Mouse (Mus musculus): ENCODE data around the gene Slc30a4.

Slc30a4 gene

DNA sequence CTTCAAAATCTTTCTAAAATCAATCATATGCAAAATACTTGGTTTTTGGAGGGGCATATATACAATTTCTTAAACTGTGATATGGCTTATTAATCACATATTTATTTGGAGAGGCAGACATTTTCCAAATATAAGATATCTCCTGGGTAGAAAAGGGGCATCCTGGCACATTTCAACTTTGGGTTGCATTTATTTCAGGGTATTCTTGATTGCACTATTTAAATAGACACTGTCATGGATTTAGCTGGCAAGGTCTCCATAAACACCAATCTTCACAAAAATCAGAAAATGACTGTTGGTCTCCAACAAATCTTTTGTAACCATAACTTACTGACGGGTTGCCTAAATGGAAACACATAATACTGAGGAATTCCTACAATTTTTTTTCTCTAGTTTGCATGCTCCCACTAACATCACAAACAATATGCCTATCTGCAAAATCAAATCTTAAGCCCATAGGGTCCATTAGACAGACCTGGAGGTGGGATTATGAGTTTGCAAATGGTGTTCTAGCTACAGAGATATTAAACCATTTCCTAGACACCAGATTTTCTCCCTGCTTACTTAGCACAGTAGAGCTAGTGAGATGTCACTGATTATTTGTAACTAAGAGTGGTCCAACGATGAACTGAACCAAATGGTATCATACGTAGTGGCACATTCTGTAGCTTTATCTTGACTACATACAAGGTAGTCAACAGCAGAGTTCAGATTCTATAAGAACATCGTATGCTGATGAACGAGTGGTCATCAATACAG, 20.9 kb downstream of the Slc30a4 start:
- peak; percentile 13 for DNase-seq (ENCODE audit: low read depth, low spot score)

DNA sequence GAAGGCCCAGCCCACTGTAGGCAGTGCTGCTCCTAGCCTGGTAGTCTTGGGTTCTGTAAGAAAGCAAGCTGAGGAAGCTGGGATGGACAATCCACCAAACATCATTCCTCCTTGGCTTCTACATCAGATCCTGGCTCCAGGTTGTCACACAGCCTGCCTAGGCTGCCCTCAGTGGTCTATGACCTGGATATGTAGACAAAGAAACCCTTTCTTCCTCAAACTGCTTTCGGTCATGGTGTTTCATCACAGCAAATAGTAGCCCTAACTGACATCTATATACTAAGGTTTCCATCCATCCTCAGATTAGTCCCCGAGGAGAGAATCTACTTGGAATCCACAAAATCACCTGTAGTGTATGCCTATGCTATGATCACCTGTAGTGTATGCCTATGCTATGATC, 27.3 kb downstream of the Slc30a4 start:
- DNase-seq (ENCODE audit: low read depth, low spot score) = no peak

DNA sequence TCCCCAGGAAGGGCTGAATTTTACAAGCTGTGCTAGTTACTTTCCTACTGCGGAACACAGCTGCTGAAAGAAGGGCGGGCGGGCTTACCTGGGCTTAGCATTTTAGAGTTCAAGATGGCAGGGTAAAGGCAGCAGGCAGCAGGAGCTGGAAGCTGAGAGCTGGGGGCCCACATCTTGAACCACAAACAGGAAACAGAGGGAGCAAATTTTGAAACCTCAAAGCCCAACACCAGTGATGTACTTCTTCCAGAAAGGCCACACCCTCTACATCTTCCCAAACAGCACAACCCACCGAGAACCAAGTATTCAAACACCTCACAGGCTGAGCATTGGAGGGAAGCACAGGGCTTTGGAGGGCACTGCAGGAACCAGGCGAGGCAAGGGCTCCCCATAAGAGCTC, 29.6 kb downstream of the Slc30a4 start:
- DNase-seq (ENCODE audit: low read depth, low spot score) = no peak

DNA sequence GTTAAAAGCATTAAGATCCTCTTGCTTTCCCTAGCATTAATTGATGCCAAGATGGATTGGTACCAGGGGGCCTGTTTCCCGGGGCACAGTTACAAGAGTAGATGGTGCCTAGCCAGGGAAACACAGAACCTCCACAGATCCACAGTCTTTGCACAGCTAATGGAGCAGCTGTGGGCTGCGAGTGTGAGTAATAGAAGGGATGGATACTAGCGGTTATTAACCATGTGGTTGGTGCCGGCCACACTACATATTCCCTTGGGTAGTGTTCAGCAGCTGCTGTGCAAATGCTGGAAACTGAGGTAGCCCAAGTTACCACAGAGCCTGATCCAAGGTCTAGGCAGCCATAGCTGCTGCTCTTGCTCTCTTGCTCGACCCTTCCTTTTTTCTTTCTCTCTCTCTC, 30.7 kb downstream of the Slc30a4 start:
- no peak for DNase-seq (ENCODE audit: low read depth, low spot score)

DNA sequence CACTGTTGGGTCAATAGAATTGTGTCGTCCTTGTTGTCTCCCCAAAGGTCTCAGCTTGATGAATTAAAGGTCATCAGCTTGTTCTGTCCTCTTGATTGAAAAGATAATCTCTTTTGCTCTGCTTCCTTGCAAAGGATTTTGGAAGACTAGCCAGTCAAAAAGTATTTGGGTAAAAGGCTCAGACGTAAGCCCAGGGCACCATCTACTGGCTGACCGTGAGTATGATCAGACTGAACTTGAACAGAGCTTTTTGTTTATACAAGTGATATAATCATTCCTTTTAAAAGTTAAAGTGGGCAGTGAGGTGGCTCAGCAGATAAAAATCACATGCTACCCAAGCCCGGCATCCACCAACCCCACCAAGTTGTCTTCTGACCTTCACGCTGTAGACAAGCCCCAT, 34.6 kb downstream of the Slc30a4 start:
- peak; percentile 48 for DNase-seq (ENCODE audit: low read depth, low spot score)

DNA sequence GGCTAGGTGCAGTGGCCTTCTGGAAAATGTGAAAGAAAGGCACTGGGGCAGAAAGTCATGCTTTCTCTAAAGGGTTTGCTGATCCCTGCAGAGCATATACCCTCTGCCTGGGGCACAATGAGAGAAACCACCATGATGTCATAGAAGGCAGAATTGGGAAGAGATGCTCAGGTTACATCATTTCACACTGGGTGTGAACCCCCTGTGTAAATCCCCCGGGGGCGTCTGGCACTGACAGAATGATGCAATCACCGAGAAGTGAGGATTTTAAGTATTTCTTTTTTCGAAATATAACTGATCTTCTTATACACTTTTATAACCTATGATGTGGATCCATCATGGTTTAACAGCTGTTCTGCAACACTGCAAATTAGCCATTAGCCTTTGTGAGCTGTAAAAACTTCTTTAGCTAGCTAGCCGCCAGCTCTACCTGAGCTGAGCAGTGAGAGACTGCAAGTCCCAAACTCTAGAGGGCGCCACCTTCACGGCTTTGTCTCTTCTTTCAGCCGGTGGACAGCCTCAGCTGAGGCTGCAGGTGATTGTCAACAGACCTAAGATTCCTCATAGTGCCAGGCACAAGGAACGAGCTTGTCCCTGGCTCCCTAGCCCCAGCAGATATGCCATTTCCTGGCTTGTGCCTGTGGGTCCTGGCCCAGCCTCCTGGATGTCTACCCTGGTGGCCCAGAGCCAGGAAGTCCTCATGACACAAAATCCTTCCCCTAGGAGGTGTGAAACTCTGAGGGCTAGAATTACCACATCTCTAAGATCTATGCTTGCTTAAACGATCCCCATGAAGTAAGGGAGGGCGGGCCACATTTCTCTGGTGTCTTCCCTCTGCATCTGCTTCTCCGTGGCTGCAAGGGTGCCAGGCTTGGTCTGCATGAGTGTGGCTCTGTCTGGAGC, 36.2 kb downstream of the Slc30a4 start:
- DNase-seq (ENCODE audit: low read depth, low spot score) = peak; percentile 25

DNA sequence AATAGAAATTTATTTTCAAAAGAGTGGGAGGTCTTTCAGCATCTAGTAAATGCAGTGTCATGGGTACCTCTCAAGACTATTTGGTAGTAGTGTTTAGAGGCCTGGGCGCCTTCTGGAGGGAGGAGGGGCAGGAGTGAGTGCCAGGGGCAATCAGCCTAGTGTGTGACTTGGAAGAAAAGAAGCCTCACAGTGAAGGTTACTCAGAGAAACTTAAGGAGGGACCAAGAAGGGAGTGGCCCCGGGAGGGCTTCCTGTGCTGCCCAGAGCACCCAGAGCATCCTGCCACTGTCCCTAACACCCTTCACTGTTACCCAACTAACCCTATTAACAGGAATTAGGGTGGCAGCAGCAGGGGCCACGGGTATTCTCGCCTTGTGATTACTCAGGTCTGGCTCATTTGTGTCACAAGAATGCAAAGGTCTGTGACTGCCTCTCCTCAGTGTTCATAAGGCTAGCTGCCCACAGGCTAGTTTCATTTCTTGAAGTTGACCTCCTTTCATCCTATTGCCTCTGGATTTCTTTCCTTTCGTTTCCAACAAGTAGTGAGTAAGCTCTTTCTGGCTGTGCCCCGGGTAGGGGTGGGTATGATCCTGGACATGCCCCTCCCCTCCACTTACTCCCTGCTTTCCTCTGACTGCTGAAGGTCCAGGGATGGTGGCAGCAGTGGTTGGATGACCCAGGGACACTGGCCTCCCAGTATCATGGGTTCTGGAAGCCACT, 37.0 kb downstream of the Slc30a4 start:
- no peak for DNase-seq (ENCODE audit: low read depth, low spot score)

DNA sequence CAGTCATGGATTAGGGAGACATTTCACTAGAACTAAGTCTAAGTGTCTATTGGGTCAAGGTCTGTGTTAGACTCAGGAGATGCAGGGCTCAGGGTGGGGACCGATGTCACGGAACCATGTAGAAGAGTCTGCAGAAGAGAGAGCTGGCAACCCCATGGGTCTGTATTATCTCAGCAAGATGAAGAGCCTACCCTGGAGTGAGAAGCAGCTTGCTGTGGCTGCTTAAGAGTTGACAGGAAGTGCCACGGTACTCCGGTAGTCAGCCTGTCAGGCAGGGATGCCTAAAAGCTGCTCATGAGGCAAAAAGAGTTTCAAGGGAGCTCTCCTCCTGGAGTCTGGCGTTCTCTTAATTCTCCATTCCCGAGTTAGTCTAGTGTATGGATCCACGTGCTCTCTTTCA, 42.6 kb downstream of the Slc30a4 start:
- no peak for DNase-seq (ENCODE audit: low read depth, low spot score)

DNA sequence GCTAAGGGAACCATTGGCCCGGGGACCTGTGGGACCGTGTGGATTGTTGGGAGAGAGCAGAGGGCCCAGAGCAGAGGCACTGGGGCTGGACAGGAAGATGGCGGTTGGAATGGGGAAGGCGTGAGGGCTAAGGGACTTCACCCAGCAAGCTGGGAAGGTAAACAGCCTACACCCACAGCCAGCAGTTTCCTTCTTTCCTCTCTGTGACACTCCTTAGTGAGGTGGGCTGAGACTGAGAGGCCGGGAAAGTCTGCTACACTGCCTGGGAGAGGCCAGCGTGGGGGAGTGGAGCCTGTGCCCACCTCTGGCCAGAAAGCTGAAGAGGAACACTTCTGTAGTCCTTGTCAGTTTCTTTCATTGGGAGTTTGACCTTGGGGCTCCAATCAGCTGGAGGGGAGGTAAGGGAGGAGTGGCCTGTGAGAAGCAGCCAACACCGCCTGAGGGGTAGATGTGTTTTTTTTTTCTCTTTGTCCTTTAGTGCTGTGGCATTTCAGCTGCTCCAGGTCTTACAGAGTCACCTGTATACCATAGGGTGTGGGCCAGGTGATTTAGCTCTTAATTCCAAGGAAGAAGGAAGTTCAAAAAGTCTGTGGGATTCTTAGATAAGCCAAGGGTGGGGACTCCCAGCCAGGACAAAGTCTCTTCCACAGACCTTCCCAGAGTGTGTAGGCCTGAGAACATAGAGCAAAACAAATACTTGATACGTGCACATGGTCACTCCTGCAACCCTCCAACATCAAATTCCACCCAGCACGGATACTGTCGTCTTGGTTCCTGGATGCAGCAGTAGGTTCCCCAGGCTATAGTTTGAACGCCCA, 44.5 kb downstream of the Slc30a4 start:
- DNase-seq (ENCODE audit: low read depth, low spot score) = peak; percentile 11

DNA sequence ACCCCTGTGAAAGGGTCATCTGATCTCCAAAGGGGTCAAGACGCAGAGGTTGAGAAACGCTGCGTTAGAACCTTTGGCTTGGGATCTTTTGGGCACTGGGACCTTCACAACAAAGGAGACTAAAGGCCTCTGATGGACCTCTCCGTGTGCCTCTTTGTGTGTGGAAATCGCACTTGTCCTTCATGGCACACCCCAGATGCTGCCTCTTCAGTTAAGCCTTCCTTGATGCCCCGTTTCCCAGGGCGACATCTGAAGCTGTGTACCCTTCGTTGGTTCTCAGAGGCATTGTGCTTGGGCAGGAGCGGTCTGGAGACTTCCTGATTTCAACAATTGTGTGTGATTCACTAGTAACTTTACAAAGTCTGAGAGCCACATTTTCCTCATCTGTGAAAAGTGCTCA, 45.7 kb downstream of the Slc30a4 start:
- no peak for DNase-seq (ENCODE audit: low read depth, low spot score)

DNA sequence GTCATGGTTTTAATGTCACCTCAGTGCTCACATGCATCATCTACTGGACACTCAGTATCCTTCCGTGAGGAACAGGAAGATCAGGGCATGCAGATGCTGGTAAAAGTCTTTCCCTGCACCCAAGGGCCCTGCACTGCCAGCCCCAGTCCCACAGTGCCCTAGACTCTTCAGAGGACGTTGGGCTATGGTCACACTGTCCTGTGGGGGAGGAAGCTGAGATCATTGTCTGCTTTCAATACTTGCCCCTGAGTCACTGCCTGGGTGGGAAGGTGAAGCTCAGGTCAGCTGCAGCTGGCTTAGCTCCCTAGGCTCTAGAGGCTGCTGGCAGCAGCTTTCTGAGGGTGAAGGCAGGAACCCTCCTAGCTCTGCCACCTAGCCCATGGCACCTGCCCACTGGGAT, 46.4 kb downstream of the Slc30a4 start:
- no peak for DNase-seq (ENCODE audit: low read depth, low spot score)

DNA sequence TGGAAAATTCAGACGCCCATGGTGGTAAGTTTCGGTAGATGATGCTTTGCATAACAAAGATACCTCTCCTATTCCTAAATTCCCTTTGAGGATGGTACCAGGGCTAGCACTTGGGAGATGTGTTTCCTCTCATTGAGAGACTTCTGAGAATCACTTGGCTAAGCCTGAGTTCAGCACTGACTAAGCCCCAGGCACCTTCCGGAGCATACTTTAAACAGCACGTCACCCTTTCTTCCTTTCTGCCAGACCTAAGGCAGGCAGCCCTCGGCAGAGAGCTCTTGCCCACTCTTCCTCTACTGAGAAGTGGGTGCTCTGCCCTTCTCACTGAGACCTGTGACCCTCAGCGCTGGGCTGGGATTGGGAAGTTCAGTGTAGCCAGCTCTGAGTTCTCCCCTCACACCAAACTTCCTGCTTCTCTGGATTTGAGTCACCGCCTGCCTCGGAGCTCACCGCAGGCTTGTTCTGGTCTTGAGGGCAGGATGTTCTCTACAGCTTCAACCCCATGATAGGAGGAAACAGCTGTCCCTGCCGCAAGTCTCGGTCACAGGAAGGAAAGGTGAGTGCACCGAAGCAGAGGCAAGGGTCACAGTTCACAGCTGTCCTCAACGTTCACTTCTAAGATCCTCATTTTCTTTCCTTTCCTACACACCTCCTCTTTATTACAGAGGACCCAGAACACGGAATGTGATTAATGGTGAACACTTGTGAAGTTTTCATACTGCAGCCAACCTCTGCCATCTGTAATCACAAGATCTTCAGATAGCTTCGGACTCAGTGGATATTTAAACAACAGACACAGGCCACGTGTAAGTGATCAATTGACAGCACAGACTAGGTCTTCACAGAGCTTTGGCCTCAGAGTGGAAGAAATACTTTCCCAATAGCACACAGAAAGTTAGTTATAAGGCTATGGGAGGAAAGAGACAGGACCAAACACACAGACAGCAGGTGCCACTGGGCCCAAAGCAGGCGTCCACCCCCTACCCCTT, 50.1 kb downstream of the Slc30a4 start:
- no peak for DNase-seq (ENCODE audit: low read depth, low spot score)

DNA sequence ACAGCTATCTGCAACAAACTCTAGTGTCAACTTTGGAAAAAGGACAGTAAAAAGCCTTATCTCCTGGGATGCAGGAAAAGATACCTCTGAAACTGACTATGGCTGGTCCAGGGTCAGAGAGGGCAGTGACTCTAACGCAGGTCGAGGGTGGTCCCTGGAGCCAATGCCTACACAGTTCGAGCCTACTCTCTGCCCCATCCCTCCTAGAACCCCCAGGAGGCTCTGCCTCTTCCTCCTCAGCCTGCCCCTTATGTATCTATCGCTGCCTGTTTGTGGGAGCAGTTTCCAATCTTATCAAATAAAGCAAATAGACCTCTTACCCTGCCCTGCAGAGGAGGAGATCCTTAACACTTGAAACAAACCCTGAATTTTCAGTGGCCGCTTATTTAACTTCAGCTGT, 63.8 kb downstream of the Slc30a4 start:
- DNase-seq (ENCODE audit: low read depth, low spot score) = no peak

DNA sequence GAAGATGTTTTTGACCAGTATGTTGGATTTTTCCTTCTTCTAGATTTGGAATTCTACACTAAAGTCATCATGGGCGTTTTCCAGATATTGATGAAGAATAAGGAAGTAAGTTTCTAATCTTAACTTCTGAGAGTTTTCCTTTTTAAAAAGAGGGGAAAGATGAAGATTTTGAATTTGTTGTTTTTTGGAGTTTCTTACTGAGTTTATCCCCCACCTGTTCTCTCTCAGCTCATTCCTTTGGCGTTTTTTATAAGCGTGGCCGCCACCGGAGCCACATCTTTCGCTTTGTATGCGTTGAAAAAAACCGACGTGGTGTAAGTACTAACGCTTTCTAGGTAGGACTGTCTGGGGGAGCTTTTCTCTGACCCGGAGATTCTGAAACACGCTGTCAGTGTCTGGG, 64.4 kb downstream of the Slc30a4 start:
- no peak for DNase-seq (ENCODE audit: low read depth, low spot score)

DNA sequence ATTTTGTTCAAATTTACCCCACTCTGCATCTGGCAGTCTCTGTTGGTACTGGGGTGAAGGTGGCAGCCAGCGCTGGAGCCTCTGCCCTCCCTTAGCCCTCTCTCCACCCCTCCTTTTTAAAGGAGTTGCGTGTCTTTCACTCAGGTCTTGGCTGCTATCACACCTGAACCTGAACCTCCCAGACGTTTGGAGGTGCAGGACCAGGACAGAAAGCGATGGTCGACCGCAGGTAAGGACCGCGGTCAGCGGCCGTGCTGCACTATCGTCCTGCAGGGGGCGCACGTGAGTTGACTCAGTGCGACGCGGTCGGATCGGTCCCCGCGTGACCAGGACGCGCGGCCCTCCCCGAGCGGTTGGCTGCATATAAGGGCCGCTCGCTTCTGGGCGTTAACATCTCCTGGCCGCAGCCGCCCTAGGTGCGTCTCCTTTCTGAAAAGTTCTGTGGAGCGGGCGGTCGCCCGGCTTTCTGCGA, 64.9 kb downstream of the Slc30a4 start:
- DNase-seq (ENCODE audit: low read depth, low spot score) = peak; percentile 70

DNA sequence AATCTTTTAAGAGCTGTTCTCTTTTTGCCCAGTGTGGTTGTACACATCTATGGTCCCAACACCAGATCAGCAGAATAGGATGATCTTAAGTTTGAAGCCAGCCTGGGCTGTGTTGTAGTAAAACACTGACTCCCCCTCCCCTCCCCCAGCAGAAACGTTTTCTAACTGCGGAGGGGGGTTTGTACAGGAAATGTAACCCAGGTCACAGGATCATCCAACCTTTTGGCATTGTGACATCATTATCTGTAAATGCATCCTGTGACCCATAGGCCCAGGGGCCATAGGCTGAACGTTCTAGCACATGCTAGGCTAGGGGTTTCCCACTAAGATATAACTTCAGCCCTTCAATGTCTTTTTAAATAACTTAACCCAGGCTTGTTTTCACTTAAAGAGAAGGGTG, 65.8 kb downstream of the Slc30a4 start, which contains the start of gene AA467197:
AA467197 (plus strand) TSS at position 301 of the 400 bp plus-strand sequence.
- no peak for DNase-seq (ENCODE audit: low read depth, low spot score)

All from ES-CJ7 (cell line).